Comparison of ENCODE assay signal across 13 mouse cellular contexts in the genomic region with DNA sequence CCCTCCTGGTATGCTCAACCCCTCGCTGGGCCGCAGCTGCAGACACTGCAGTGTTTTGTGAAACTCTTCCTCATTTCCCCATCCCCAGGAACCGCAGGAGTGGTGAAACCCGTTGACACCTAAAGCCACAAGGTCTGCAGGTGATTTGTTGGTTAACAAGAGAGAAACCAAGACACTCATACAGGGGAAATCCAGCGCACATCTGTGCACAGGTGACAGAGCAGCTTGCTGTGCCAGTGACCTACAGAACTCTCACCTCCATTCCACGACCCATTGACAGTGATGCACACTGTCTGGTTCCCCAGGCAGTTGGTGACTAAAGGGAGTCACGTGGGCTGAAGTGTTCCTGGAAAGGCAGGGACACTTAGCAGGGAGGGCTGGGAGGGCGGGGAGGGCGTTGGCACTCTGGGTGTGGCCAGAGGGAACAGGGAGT. TPM values are rescaled to one million over a fixed set of nuclear protein-coding genes. Genes with fewer than 3 reads are reported as not detected.
DNase-seq lines count a peak whose midpoint lies in the region; ATAC-seq lines count a peak whose summit lies in the region.
"Had no signal": no experiment of that assay in that cellular context is flagged by ENCODE, and none has a peak within 500 bp of the region (broad histone marks: within the 10 kb centered on the region; RNA-seq: fewer than 3 reads in every experiment).

No protein-coding gene starts in this region.

- peak; percentile 64 for DNase-seq in thymus, postnatal 0 days (ENCODE audit: low spot score)
- DNase-seq in thymus, postnatal 4 days = no peak
- peak; percentile 21 for DNase-seq in c-Kit-negative CD71-positive TER-119-positive erythroid progenitor cells, embryonic 14.5 days (ENCODE audit: low read depth, low spot score)
- DNase-seq in left cerebral cortex, adult 11 months (ENCODE audit: low spot score) = no peak
- no peak for DNase-seq in left cerebral cortex, adult 8-10 months (ENCODE audit: low spot score in 2 of 2)
- DNase-seq: retina, postnatal 1 day had no signal

- no peak overlapping the region for H3K4me2 ChIP-seq in kidney, embryonic 14.5 days (replicated peaks; ENCODE audit: low read depth, low read length)
- H3K4me2 ChIP-seq: embryonic facial prominence, embryonic 15.5 days had no signal

- H3K27ac ChIP-seq in kidney, embryonic 14.5 days (ENCODE audit: low read depth, low read length) = no peak overlapping the region
- H3K27ac ChIP-seq: embryonic facial prominence, embryonic 15.5 days; heart, embryonic 10.5 days had no signal

- H3K9me3 ChIP-seq in kidney, embryonic 14.5 days (ENCODE audit: control insufficient read depth, low read length) = no peaks in the 10 kb centered on the region
- H3K9me3 ChIP-seq: embryonic facial prominence, embryonic 15.5 days; heart, embryonic 10.5 days had no signal

- no peaks in the 10 kb centered on the region for H3K36me3 ChIP-seq in kidney, embryonic 14.5 days (ENCODE audit: control insufficient read depth, insufficient read depth, low read length)
- H3K36me3 ChIP-seq: embryonic facial prominence, embryonic 15.5 days; heart, embryonic 10.5 days had no signal

- no peaks in the 10 kb centered on the region for H3K4me1 ChIP-seq in kidney, embryonic 14.5 days (ENCODE audit: control insufficient read depth, insufficient read depth, low read length)

- H3K9ac ChIP-seq in kidney, embryonic 14.5 days (ENCODE audit: low read depth, low read length) = no peak overlapping the region
- H3K9ac ChIP-seq: embryonic facial prominence, embryonic 15.5 days had no signal

- no peak overlapping the region for H3K4me3 ChIP-seq in kidney, embryonic 14.5 days (ENCODE audit: low read length)
- H3K4me3 ChIP-seq: embryonic facial prominence, embryonic 15.5 days; heart, embryonic 10.5 days had no signal

- 54% methylated on average over 9 of the region's 9 CpGs for WGBS in kidney, embryonic 14.5 days

- H3K27me3 ChIP-seq in kidney, embryonic 14.5 days (ENCODE audit: control insufficient read depth, insufficient read depth, low read length) = no peaks in the 10 kb centered on the region
- H3K27me3 ChIP-seq: embryonic facial prominence, embryonic 15.5 days had no signal

- ATAC-seq in megakaryocyte, adult 5-6 weeks (ENCODE audit: poor library complexity, severe bottlenecking) = peak; percentile 80
- no peak for ATAC-seq in kidney, embryonic 14.5 days (ENCODE audit: low FRiP score, low TSS enrichment)
- ATAC-seq: inflammation-experienced regulatory T-cells, adult 6 months; midbrain, embryonic 16.5 days had no signal

RNA-seq across cellular contexts. Expression of a gene that starts 1.5 kb away (rescaled TPM):
- polyA plus RNA-seq in thymus, postnatal 0 days (2015; fragmentation: Nextera tagmentation; extraction: Ambion mirVana) = 0.18 and 0.22 TPM in 2 replicates
- total RNA-seq in megakaryocyte, adult 5-6 weeks (2015) = 0.74 and 1.8 TPM in 2 replicates
- 0.66 and 0.94 TPM in 2 replicates for total RNA-seq in megakaryocyte, adult 5-6 weeks (2017)
- polyA plus RNA-seq in kidney, embryonic 14.5 days (2014; fragmentation: Nextera tagmentation; extraction: Ambion mirVana) = not detected in 2 replicates
- under 1 TPM in 1 of 4 experiments, not detected in 3; 0.21 TPM for total RNA-seq in left cerebral cortex, adult 8-10 months (2022)
- polyA plus RNA-seq: embryonic facial prominence, embryonic 15.5 days; heart, embryonic 10.5 days; inflammation-experienced regulatory T-cells, adult 6 months; limb, embryonic 14.5 days; midbrain, embryonic 16.5 days had no signal

RNA-seq across cellular contexts. Expression of a gene that starts 11.7 kb away (rescaled TPM):
- 3.0 and 3.4 TPM in 2 replicates for polyA plus RNA-seq in thymus, postnatal 0 days (2015; fragmentation: Nextera tagmentation; extraction: Ambion mirVana)
- 100 and 110 TPM in 2 replicates for total RNA-seq in megakaryocyte, adult 5-6 weeks (2015)
- 96.3 and 124 TPM in 2 replicates for total RNA-seq in megakaryocyte, adult 5-6 weeks (2017)
- polyA plus RNA-seq in kidney, embryonic 14.5 days (2014; fragmentation: Nextera tagmentation; extraction: Ambion mirVana) = 14.1 TPM in 2 replicates
- 1 to 10 TPM in 2 of 4 experiments, under 1 TPM in 2; 0.72 to 4.6 (median 2.1) TPM for total RNA-seq in left cerebral cortex, adult 8-10 months (2022)

RNA-seq across cellular contexts. Expression of a gene that starts 31.2 kb away (rescaled TPM):
- polyA plus RNA-seq in thymus, postnatal 0 days (2015; fragmentation: Nextera tagmentation; extraction: Ambion mirVana) = 0.71 and 0.83 TPM in 2 replicates
- total RNA-seq in megakaryocyte, adult 5-6 weeks (2015) = not detected in 2 replicates
- total RNA-seq in megakaryocyte, adult 5-6 weeks (2017) = not detected in 2 replicates
- 1.5 and 5.9 TPM in 2 replicates for polyA plus RNA-seq in kidney, embryonic 14.5 days (2014; fragmentation: Nextera tagmentation; extraction: Ambion mirVana)
- total RNA-seq in left cerebral cortex, adult 8-10 months (2022) = 100 to 1,000 TPM; 215 to 253 (median 239) TPM
- polyA plus RNA-seq: inflammation-experienced regulatory T-cells, adult 6 months had no signal

RNA-seq across cellular contexts. Expression of a gene that starts 51.2 kb away (rescaled TPM):
- 30.2 and 33.3 TPM in 2 replicates for polyA plus RNA-seq in thymus, postnatal 0 days (2015; fragmentation: Nextera tagmentation; extraction: Ambion mirVana)
- total RNA-seq in megakaryocyte, adult 5-6 weeks (2015) = 21.6 and 22.3 TPM in 2 replicates
- total RNA-seq in megakaryocyte, adult 5-6 weeks (2017) = 16.7 and 30.3 TPM in 2 replicates
- 25.0 and 32.3 TPM in 2 replicates for polyA plus RNA-seq in kidney, embryonic 14.5 days (2014; fragmentation: Nextera tagmentation; extraction: Ambion mirVana)
- 10 to 100 TPM; 40.2 to 47.7 (median 43.4) TPM for total RNA-seq in left cerebral cortex, adult 8-10 months (2022)

RNA-seq across cellular contexts. Expression of a gene that starts 56.2 kb away (rescaled TPM):
- 16.5 and 16.7 TPM in 2 replicates for polyA plus RNA-seq in thymus, postnatal 0 days (2015; fragmentation: Nextera tagmentation; extraction: Ambion mirVana)
- total RNA-seq in megakaryocyte, adult 5-6 weeks (2015) = 0.69 TPM in 1 of 2 replicates, not detected in the other
- total RNA-seq in megakaryocyte, adult 5-6 weeks (2017) = 0.40 TPM in 1 of 2 replicates, not detected in the other
- 54.5 and 70.3 TPM in 2 replicates for polyA plus RNA-seq in kidney, embryonic 14.5 days (2014; fragmentation: Nextera tagmentation; extraction: Ambion mirVana)
- 10 to 100 TPM; 42.8 to 45.4 (median 44.1) TPM for total RNA-seq in left cerebral cortex, adult 8-10 months (2022)

Comparison
In these comparisons a context has a peak if more than half of its experiments do, and no peak if none do; other contexts are left out.
1. DNase-seq: peak in thymus, postnatal 0 days (single experiment) and c-Kit-negative CD71-positive TER-119-positive erythroid progenitor cells, embryonic 14.5 days (single experiment); none in thymus, postnatal 4 days (single experiment), left cerebral cortex, adult 11 months (single experiment) and left cerebral cortex, adult 8-10 months (0 of 2).
2. RNA of a gene that starts 11.7 kb away (total RNA-seq): 96.3 to 124 TPM in megakaryocyte, adult 5-6 weeks; 0.72 to 4.6 TPM in left cerebral cortex, adult 8-10 months; every median in the first group is over 10 times any median in the second.
3. RNA of a gene that starts 31.2 kb away (total RNA-seq): 215 to 253 TPM in left cerebral cortex, adult 8-10 months; not detected in megakaryocyte, adult 5-6 weeks; every median in the first group is over 100 times any median in the second.